Mouse (Mus musculus) hematopoietic stem cell, adult 5-6 weeks (primary cell): ENCODE results near the gene Gps2. TPM values are rescaled to one million over a fixed set of nuclear protein-coding genes. Genes with fewer than 3 reads are reported as not detected.

Source experiments
- ATAC-seq, 2 experiments: fragments of 125-278 bp in 1 of 2; replicated peaks in 1 of 2; 2 replicates each; pipeline ENCODE4 v1.8.0; 2016 to 2017; ENCODE audit warnings: inconsistent platforms in 2 of 2, mild to moderate bottlenecking in 2 of 2, moderate number of reproducible peaks in 2 of 2, low read depth in 1 of 2, moderate TSS enrichment in 1 of 2; ENCODE audit not compliant: low FRiP score in 2 of 2, poor library complexity in 2 of 2, severe bottlenecking in 2 of 2, insufficient read depth in 1 of 2, low TSS enrichment in 1 of 2
- total RNA-seq: library from RNA; stranded (forward); fragments of 172-1452, 232-1000 nt; gene quantifications from 2 replicates; pipeline ENCODE4 v1.2.3, GENCODE M21; 2017

Gps2 gene
- 37.0 and 64.9 TPM in 2 replicates for total RNA-seq

DNA sequence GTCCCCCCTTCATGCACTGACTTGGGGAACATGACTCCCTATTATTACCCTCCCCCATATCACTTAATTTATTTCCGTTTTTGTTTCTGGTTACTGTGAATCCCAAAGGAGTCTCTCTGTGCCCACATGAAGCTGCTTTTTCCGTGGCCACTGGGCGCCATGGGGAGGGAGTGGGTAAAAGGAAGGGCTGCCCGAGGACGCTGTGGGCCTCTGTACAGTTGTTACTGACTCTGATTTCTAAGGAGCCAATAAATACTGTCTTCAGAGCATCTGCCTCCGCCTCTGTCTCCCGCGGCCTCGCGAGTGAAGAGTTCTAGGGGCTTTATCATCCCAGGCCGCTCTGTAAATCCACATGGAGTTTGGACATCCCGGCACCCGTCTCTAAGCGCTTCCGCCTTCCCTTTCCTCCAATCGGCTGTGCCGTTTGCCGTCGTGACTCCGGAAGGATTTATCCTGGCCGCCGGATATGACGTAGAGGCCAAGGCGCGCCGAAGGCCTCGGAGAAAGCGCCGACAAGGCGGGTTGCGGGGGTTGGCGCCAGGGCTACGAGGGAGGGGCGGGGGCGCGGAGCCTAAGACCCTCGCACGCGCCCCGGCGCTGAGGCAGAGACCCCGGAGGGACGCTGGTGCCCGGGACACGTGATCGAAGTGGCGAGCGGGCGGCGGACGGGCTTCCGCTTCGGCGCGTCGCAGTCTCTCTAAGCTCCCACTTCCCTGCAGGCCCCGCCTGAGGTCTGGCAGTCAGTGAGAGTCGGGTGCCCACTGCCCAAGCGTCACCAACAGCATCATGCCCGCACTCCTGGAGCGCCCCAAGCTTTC, at the start of gene Gps2:
Gene Gps2 (plus strand): TSS at position 335 of the 818 bp plus-strand sequence.
- ATAC-seq, result peak; percentile 80 to 87

DNA sequence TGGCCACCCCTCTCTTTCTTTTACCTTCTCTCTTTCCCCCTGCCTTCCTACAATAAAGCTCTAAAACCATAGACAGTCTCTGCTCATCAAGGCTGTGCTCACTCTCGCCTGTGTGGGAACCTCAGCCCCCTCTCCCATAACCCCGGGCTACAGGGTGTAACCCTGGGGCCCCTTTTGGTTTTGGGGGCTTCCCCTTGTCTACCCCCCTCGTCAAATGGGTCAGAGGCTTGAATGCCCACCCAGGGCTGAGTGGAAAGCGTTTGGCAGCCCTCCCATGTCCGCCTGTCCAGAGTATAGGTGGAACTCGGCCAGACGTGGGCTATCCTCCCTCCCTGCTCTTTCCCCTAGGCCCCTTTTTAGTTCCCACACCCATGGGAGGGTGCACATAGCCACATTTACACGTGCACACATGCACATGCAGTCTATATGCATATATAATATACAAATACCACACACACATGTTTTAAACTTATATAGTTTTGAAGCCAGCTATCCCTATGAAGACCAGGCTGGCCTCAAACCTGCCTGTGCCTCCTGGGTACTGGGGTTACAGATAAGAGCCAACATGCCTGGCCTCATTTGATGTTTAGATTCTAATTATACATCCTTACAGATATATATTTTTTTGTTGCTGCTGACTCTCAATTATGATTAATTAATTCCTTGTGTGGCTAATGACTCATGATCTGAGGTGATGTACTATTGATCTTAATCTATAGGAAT, 49.4 kb upstream of the Gps2 start:
- no peak for ATAC-seq

DNA sequence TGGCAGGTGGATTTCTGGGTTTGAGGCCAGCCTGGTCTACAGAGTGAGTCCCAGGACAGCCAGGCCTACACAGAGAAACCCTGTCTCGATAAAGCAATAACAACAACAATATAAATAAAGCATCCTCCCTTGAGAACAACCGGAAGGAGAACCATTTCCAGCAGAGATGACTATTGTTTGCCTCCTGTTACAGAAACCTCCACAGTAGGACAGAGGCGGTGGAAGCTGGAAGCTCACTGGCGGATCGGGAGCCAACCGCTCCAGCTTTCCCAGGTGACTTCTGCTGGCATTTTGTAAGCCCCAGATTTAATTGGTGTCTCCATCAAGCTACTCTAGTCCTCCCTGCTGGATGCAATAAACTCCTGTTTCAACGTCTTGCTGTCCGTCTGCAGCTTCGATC, 48.1 kb upstream of the Gps2 start:
- ATAC-seq, result no peak

DNA sequence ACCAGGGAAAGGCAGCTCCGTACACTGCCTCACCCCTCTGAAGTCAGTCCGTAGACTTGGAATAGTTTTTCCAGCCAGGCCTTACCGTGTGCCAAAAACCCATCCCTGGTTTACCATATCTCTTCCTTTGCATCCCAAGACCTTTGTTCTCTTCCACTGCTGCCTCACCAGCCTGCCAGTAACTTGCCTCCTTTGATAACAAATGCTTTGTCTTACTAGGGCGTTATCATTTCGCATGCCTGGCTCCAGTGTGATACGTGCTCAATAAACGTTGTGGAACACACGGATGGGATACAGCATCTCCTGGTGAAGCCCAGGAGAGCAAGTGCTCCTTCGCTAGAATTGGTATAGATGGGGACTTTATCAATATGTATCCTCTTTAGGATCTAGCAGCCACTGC, 46.4 kb upstream of the Gps2 start:
- no peak for ATAC-seq

DNA sequence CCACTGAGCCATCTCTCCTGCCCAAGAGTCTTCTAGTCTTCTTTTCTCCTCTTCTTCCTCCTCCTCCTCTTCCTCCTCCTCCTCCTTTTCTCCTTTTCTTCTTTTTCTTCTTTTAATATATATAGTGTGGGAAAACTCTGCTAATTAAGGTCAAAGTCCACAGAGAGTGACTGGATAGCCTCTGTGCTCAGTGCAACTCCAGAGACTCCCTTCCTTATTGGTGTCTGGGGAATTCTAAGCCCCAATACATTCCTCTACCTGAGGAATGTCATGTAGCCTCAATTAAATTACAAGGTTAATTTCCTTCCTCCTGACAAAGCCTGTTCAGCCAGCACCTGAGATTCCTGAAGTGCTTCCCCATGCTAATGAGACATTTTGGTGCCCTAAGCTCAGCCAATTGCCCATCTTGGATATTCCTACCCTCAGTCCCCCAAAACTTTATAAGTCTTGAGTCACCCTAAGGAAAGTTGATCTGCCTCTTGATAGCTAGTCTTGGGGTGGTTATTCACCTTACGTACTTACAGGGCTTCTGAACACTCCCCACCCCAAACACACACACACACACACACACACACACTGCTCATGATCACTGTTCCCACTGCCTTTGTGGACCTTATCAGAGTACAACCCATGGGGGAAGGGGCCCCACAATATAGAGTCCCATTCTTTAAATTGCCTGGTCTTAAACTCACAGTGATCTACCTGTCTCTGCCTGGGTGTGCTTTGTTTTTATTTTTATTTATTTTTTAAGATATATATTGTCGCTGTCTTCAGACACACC, 43.2 kb upstream of the Gps2 start:
- ATAC-seq, result no peak; a peak in 1 of 4 replicates

DNA sequence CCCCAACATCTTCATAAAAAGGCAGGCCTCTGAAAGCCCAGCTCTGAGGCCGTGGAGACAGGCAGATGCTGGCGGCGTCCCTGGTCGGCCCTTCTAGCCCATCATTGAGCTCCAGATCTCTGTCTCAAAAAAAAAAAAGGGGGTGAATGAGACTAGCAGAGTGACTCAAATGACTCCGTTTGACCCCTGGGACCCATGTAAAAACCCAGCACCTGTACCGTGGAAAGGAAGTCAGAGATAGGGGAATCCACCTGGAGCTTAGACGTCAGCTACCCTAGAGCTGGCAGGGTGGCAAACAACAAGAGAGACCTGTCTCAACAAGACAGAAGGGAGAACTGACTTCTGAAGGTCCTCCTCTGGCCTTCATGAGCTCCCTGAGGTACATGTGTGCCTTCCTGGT, 41.9 kb upstream of the Gps2 start:
- ATAC-seq, result no peak

DNA sequence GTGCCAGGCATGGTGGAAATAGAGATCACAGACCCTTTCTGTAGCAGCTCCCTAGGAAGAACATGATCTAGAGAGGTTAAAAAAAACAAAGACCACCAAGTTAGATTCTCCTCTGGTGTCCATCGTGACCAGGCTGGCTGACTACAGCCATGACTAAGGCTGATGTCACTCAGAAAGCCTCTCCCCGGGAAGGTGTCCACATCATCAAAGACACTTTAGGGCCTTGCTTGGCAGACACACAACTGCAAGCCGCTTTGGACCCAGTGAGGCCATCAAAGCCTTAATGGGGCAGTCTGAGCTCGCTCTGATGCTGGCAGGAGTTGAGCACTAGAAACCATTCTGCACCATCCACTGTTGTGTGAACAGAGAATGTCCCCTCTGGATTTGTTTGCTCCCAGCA, 41.2 kb upstream of the Gps2 start:
- ATAC-seq, result no peak

DNA sequence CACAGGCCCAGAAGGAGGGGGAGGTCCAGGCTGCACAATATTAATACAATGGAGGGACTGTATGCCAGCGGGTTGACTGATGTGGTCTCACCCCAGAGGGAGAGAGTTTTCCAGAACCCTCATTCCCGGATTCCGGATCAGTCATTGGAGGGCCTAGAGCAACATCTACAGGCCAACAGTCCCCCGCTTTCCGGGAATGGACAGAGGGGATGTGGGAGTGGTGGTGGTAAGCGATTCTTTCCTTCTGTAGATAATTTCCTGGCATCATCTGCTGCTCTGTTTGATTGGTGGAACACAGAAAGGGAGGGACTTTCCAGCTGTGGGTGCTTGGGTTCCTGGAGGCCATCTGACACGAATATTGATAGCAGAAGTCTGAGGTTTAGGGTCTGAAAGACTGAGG, 37.5 kb upstream of the Gps2 start:
- ATAC-seq, result no peak

DNA sequence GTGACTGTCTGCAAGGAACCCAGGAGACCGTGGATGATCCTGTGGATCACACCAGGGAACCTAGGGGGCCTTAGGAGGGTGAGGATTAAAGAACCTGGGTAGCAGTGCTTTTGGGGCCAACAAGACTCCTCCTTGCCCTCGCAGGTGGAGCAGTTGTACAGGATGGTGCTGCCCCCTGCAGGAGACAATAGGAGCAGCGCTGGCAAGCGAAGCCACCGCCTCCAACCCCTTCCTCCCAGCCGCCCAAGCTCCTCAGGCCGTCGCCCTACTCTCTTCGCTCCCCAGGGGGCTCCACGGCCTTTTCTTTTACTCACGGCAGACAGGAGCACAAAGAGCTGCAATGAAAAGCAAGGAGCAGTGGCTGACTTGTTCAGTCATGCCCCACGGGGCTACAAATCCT, 36.8 kb upstream of the Gps2 start:
- peak; percentile 59 to 80 for ATAC-seq

DNA sequence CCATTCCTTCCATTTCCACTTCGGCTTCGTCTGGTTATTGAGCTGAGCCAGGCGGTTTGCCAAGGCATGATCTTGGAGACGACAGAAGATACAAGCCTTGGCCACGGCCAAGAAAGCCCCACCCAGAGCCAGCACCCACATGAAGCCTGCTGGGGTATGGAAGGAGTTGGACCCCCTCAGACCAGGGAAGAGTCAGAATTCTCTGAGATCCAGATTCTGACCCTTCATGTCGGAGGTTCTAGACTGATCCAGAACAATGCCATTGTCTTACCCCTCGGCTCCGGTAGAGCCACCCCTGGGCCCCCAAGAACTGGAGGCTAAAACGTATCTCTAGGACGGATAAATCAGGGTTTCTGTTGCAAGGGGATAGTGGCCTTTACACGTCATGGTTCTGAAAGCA, 35.8 kb upstream of the Gps2 start, which contains the start of gene Tmem95:
Gene Tmem95 (minus strand): TSS at position 141 of the 400 bp plus-strand sequence.
- no peak for ATAC-seq

DNA sequence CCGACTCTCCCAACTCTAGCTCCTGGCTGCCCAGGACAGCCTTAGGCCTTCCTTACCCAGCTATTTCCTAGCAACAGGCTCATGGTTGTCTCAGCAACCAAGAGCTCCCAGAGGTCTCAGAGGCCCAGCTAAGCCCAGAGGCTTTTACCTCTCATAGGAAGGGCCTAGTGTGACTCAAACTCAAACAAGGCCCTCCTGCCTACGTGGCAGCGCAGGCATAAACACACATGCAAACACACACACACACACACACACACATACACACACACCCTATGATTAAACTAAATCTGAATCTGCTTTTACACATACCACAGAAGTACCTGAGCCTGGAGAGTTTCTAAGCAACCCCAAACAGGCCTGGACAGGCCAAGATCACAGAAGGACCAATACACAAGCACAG, 35.3 kb upstream of the Gps2 start:
- ATAC-seq, result no peak

DNA sequence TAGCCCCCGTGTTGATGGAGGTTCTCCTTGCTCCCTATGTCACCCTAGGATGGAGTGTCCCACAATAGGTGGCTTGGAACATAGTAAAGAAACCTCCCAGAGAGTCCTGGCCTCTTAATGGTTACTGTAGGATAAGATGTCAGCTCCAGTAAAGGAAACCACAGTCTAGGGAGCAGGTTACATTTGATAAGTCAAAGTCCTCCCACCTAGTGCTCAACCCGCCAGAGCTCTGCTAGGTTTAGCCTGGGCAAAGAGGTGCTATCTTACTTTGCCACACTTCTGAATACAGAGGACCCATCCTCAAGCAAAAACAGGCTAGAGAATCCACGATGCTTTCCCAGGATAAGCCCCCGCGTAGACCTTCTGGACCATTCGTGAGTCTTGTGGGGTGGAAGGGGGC, 34.7 kb upstream of the Gps2 start:
- ATAC-seq, result no peak

DNA sequence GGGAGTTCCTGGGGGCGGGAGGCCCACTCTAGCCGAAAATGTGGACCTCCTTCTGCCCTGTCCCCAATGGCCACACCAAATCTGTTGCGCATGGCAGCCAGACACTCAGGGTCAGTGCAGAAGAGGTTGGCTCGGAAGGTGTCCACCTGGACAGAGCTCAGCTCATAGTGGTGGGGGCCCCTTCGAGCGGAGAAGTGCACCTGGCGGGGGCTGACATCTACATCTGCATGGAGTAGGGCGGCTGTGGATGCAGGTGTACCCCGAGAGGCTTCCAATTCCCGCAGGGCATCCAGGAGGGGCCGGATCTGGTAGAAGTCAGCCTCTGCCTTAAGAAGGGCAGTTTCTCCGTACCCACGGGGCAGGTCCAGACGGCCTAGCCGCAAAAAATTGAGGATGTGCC, 34.0 kb upstream of the Gps2 start:
- ATAC-seq, result no peak

DNA sequence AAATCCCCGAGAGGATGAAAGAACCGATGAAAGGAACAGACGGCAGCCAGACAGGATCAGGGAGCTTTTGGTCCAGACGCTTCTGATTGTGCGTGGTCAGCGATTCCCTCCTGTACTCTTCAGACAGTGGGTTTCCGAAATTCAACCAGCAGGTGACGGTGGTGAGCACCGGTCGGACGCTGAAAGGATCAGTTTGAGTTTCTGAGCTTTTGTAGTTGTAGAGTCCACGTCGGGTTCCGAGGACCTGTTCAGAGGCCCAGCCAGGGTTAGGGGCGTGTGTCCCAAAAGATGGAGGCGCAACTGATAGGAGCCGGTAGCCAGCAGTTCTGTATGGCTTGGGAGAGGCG, 33.2 kb upstream of the Gps2 start:
- peak; percentile 24 to 41; a peak in 2 of 4 replicates for ATAC-seq

DNA sequence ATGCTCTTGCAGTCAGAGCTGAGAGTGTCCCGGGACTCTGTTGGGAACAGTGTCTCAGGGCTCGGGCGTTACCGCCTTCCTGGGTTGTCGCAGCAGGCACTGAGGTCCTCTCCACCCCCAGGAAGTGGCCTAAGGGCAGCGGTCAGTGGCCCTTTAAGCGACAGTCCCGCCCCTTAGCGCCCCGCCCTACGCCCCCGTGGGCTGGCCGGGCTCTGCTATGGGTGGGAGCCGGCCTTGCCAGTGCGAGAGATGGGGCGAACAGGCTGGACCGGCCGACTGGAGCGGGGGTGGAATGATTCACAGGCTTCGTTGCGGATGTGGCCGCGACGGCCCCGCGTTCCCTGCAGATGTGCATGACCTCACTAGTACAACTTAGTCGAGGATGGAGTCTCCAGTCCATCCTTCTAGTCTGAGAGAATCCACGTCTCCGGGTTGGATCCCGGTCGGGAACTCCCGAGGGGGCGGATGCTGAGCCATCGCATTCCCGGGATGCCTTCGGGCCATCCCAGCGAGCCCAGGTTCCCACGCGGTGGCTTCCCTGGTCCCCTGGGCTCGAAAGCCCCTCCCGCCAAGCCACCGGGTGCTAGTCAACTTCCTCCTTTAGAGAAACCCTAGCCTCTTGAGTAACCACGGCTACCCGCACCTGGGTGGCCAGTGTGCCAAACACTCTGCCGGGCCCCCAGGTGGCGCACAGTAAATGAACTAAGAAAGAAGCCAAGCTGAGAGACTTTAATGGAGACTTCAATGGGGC, 32.7 kb upstream of the Gps2 start, which contains the start of gene Kctd11:
Gene Kctd11 (minus strand): TSS at position 554 of the 751 bp plus-strand sequence.
- peak; percentile 74 to 81 for ATAC-seq

DNA sequence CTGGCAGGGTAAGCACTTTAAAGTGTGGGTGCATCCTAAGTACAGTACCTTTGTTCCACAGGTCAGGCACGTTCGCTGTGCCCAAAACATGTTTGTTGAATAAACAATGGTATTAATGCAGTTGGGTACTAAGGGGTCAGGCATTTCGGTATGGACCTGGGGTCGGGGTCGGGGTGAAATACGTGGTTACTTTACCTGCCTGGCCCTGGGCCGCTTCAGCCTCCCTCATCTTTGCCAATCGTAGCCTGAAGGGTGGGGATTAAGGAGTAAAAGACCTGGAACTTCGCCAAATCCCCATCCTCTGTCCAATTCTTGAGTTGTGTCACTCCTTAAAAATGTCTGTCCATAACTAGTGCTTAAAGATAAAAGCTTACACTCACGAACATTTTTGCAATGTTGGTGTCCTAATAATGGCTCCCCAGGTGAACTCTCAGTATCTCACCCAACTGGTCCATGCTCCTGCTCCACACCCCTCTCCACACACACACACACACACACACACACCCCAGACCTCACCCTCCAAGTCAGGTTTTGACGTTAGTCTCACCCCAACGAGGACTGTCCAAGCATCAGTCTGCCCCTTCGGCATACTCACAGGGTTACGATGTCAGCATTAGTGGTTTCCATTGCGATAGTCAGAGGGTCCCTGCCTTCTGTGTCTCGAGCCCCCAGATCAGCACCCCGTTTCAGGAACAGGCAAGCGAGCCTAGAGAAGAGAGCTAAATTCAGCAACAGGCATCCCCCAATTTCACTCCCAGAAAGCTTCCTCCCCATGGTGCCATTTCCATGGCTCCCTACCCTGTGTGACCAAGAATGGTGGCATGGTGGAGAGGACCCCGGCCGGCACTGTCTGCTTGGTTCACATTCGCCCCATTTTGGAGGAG, 31.7 kb upstream of the Gps2 start:
- no peak for ATAC-seq
